Mouse (Mus musculus): ENCODE data around the gene Fam102a. TPM values are rescaled to one million over a fixed set of nuclear protein-coding genes. Genes with fewer than 3 reads are reported as not detected.

The Fam102a gene
- polyA plus RNA-seq, 1 experiment from 2014 or later, result 11.4 TPM

DNA sequence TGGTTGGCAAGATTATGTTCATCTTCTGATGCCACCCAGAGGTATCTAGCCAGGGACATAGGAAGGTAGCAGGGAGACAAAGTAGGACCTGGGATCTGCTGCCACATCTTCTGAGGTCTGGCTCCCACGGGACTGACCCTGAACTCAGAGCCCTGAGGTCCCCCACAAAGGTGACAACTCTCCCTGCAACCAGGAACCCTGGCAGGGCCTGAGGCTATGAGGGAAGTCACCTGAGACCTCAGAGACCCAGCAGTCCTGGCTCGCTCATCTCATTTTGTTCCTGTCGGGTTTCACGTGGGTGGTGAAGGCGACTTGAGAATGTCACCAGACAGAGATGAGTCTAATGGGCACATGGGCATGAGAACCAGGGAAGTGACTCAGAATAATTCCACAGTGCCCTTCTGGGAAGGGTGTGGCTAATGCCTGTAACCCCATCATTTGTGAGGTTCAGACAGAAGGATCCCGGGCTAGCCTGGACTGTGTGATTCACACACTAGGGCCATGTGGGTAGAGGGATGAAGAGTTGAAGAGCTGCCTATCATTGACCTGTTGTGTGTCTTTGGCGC, 50.1 kb downstream of the Fam102a start:
- Histone ChIP-seq H3K9me3 (ENCODE audit: control insufficient read depth, low read length) (no peaks in the 10 kb centered on the region), H3K4me3 (ENCODE audit: low read depth, low read length) (no peak overlapping the region), H3K4me2 (ENCODE audit: low read length) (no peak overlapping the region), H3K27me3 (replicated peaks; ENCODE audit: control insufficient read depth, insufficient read depth, low read length) (no peaks in the 10 kb centered on the region), H3K27ac (ENCODE audit: low read depth) (no peak overlapping the region), H3K4me1 (replicated peaks; ENCODE audit: control insufficient read depth, insufficient read depth, low read length) (peaks cover 27% of the 10 kb centered on the region), H3K36me3 (ENCODE audit: control insufficient read depth, insufficient read depth, low read length) (no peaks in the 10 kb centered on the region), H3K9ac (ENCODE audit: low read length) (no peak overlapping the region)
- DNase-seq (ENCODE audit: low spot score) (no peak), ATAC-seq (replicated peaks; ENCODE audit: low FRiP score, low TSS enrichment, low read depth) (no peak)
- 79% methylated on average over 7 of the region's 7 CpGs for WGBS

DNA sequence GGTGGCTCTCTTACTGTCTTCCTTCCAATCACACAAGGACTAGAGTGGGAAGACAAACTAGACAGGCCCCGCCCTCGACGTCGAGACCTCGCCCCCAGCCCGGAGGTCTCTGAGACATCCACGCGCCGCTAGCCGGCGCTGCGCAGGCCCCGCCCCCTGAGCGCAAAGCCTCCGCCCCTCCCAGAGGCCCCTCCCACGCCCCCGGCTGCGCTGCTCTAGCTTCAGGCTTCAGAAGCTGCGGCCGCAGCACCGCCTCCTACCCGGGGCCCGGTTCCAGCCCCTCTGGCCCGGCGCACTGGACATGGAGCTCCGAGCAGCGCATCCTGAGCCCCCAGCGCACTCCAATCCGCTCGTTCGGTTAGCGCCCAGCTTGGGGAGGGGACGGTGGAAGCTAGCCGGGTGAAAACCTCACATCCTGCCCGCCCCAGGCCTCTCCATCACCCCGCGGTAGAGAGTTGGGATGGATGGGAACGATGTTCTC, 51.8 kb downstream of the Fam102a start, which contains the start of gene St6galnac4:
Gene St6galnac4, plus strand, starts transcription at position 225 of the 481 bp plus-strand sequence.
- Histone ChIP-seq H3K4me3 (ENCODE audit: low read depth, low read length) (peak within 1 kb of the TSS; percentile 58), H3K4me2 (ENCODE audit: low read length) (peak within 1 kb of the TSS; percentile 77), H3K36me3 (ENCODE audit: control insufficient read depth, insufficient read depth, low read length) (no peaks in the 10 kb centered on the region), H3K9me3 (ENCODE audit: control insufficient read depth, low read length) (no peaks in the 10 kb centered on the region), H3K4me1 (replicated peaks; ENCODE audit: control insufficient read depth, insufficient read depth, low read length) (peaks cover 27% of the 10 kb centered on the region), H3K27me3 (replicated peaks; ENCODE audit: control insufficient read depth, insufficient read depth, low read length) (no peaks in the 10 kb centered on the region), H3K27ac (ENCODE audit: low read depth) (peak within 1 kb of the TSS; percentile 47), H3K9ac (ENCODE audit: low read length) (peak within 1 kb of the TSS; percentile 59)
- peak; percentile 81 for ATAC-seq (replicated peaks; ENCODE audit: low FRiP score, low TSS enrichment, low read depth)
- peak; percentile 95 for DNase-seq (ENCODE audit: low spot score)
- under 1% methylated on average over 36 of the region's 38 CpGs for WGBS

DNA sequence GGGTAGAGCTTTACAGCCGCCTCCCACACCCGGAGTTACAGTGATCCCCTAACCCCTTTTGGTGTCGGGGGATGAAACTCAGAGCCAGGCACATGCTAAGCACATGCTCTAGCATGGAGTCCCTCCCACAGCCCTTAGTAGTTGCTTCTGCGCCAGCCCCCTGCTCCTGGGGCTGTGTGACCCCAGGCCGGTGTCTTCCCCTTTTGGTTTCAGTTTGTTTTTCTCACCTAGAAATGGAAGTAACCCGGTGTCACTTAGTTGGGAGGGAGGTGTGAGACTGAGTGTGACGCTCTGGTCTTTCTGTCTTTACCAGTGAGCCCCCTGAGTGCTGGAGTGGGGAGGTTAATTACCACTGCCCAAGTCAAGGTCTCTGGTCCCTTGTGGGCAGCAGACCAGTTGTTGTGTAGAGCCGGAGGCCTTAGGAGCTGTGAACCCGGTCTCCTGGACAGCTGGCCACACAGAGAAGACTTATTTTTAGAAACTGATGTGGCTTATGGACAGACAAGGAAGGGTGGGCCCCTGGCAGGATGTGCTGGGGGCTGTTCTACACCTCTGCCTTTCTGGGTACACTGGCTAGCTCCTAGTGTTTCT, 52.7 kb downstream of the Fam102a start:
- H3K9me3 ChIP-seq (ENCODE audit: control insufficient read depth, low read length), result no peaks in the 10 kb centered on the region
- peak overlapping the region; percentile 58 for H3K4me3 ChIP-seq (ENCODE audit: low read depth, low read length)
- ATAC-seq (replicated peaks; ENCODE audit: low FRiP score, low TSS enrichment, low read depth) (no peak), DNase-seq (ENCODE audit: low spot score) (no peak)
- H3K27ac ChIP-seq (ENCODE audit: low read depth), result no peak overlapping the region; the same call in 1 of the 2 replicates
- peak overlapping the region; percentile 59 for H3K9ac ChIP-seq (ENCODE audit: low read length)
- peaks cover 26% of the 10 kb centered on the region for H3K4me1 ChIP-seq (replicated peaks; ENCODE audit: control insufficient read depth, insufficient read depth, low read length)
- WGBS, result 30% methylated on average over 9 of the region's 9 CpGs
- H3K4me2 ChIP-seq (ENCODE audit: low read length), result peak overlapping the region; percentile 77
- H3K27me3 ChIP-seq (replicated peaks; ENCODE audit: control insufficient read depth, insufficient read depth, low read length), result no peaks in the 10 kb centered on the region
- H3K36me3 ChIP-seq (ENCODE audit: control insufficient read depth, insufficient read depth, low read length), result no peaks in the 10 kb centered on the region

DNA sequence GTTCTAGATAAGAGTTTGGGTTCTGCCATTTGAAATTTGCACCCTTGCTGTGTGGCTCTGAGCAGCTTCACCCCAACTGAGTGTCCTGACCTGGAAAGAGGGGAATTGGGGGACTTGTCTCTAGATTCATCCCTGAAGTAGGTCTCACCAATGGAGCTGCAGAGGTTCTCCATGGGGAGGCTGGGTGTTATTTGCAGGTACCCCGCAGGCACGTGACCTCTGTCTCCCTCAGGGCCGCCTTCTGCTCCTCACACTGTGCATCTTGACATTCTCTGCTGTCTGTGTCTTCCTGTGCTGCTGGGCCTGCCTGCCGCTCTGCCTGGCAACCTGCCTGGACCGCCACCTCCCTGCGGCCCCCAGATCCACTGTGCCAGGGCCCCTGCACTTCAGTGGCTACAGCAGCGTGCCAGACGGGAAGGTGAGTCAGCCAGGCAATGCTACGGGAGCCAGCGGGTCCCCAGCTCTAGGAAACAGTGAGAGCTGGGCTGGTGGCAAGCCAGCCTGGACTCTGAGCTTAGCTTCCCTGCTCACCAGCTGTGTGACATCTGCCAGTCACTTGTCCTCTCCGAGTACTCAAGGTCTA, 54.2 kb downstream of the Fam102a start:
- 67% methylated on average over 11 of the region's 11 CpGs for WGBS
- ATAC-seq (replicated peaks; ENCODE audit: low FRiP score, low TSS enrichment, low read depth) (no peak), DNase-seq (ENCODE audit: low spot score) (no peak)
- no peaks in the 10 kb centered on the region for H3K27me3 ChIP-seq (replicated peaks; ENCODE audit: control insufficient read depth, insufficient read depth, low read length)
- H3K9ac ChIP-seq (ENCODE audit: low read length), result no peak overlapping the region
- H3K9me3 ChIP-seq (ENCODE audit: control insufficient read depth, low read length), result no peaks in the 10 kb centered on the region
- H3K4me3 ChIP-seq (ENCODE audit: low read depth, low read length), result no peak overlapping the region
- no peak overlapping the region for H3K27ac ChIP-seq (ENCODE audit: low read depth)
- no peak overlapping the region for H3K4me2 ChIP-seq (ENCODE audit: low read length)
- H3K4me1 ChIP-seq (replicated peaks; ENCODE audit: control insufficient read depth, insufficient read depth, low read length), result peaks cover 20% of the 10 kb centered on the region
- peaks cover 4% of the 10 kb centered on the region; the same call in 1 of the 2 replicates for H3K36me3 ChIP-seq (ENCODE audit: control insufficient read depth, insufficient read depth, low read length)

DNA sequence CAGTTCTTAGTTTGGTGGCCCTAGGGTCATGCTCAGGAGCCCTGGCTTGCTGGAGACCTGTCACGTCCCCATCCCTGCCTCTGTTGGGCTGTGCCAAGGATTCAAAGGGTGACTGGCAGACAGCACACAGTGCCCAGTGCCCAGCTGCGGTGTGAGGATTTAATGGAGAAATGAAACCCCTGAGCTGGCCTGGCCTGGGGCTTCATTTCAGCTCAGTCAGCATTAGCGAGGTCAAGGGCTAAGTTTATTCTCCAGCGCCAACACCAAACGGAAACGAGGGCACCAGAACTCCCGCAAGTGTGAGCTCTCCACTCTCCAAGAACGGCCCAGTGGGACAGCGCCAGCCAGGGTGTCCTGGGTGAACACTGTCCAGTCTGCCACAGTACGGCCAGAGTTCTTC, 55.1 kb downstream of the Fam102a start:
- H3K9me3 ChIP-seq (ENCODE audit: control insufficient read depth, low read length), result no peaks in the 10 kb centered on the region
- 78% methylated on average over 10 of the region's 10 CpGs for WGBS
- H3K9ac ChIP-seq (ENCODE audit: low read length), result no peak overlapping the region
- no peak overlapping the region for H3K4me3 ChIP-seq (ENCODE audit: low read depth, low read length)
- no peak overlapping the region for H3K4me2 ChIP-seq (ENCODE audit: low read length)
- H3K27ac ChIP-seq (ENCODE audit: low read depth), result no peak overlapping the region
- no peaks in the 10 kb centered on the region for H3K27me3 ChIP-seq (replicated peaks; ENCODE audit: control insufficient read depth, insufficient read depth, low read length)
- DNase-seq (ENCODE audit: low spot score) (no peak), ATAC-seq (replicated peaks; ENCODE audit: low FRiP score, low TSS enrichment, low read depth) (no peak)
- peaks cover 13% of the 10 kb centered on the region; the same call in 1 of the 2 replicates for H3K36me3 ChIP-seq (ENCODE audit: control insufficient read depth, insufficient read depth, low read length)
- peaks cover 20% of the 10 kb centered on the region for H3K4me1 ChIP-seq (replicated peaks; ENCODE audit: control insufficient read depth, insufficient read depth, low read length)

DNA sequence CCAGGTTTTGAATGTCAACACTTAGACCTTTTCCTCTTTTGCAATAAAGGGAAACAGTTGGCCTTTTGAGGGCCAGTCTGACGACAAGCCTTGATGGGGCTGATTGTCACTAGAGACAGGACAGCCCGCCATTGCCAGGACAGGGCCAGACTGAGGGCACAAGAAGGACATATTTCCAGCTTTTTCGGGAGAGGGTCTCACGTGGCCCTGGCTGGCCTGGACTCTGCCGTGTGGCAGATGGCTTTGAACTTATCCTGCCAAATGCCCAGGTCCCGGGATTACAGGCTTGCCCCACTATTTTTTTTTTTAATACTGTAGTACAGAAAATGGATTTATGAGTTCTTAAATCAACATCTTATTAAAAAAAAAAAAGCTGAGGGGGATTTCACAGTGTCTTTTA, 56.1 kb downstream of the Fam102a start:
- no peaks in the 10 kb centered on the region for H3K27me3 ChIP-seq (replicated peaks; ENCODE audit: control insufficient read depth, insufficient read depth, low read length)
- no peak overlapping the region for H3K9ac ChIP-seq (ENCODE audit: low read length)
- no peak for DNase-seq (ENCODE audit: low spot score)
- H3K4me3 ChIP-seq (ENCODE audit: low read depth, low read length), result no peak overlapping the region
- no peak overlapping the region for H3K4me2 ChIP-seq (ENCODE audit: low read length)
- 76% methylated on average over 6 of the region's 6 CpGs for WGBS
- no peak overlapping the region for H3K27ac ChIP-seq (ENCODE audit: low read depth)
- no peaks in the 10 kb centered on the region for H3K9me3 ChIP-seq (ENCODE audit: control insufficient read depth, low read length)
- H3K4me1 ChIP-seq (replicated peaks; ENCODE audit: control insufficient read depth, insufficient read depth, low read length), result peaks cover 20% of the 10 kb centered on the region
- ATAC-seq (replicated peaks; ENCODE audit: low FRiP score, low TSS enrichment, low read depth), result no peak
- peaks cover 20% of the 10 kb centered on the region; the same call in 1 of the 2 replicates for H3K36me3 ChIP-seq (ENCODE audit: control insufficient read depth, insufficient read depth, low read length)

DNA sequence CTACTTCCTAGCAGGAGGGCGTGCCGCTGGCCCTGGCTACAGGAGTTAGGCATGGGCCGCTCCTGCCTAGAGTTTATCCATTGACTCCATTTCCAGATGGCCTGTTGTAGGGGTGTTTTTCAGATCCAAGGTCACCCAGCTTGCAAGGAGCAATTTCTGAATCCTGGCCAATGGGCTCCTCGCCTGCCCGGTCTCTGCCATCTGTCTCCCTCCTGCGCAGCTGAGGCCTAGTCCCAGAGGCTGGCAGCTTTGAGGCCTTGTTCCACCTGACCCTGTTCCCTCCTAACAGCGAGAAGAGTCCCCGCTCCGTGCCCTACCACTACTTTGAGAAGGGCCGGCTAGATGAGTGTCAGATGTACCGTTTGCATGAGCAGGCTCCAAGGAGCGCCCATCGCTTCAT, 61.6 kb downstream of the Fam102a start:
- no peaks in the 10 kb centered on the region for H3K27me3 ChIP-seq (replicated peaks; ENCODE audit: control insufficient read depth, insufficient read depth, low read length)
- peaks cover 29% of the 10 kb centered on the region for H3K36me3 ChIP-seq (ENCODE audit: control insufficient read depth, insufficient read depth, low read length)
- ATAC-seq (replicated peaks; ENCODE audit: low FRiP score, low TSS enrichment, low read depth), result no peak
- H3K9me3 ChIP-seq (ENCODE audit: control insufficient read depth, low read length), result no peaks in the 10 kb centered on the region
- no peak for DNase-seq (ENCODE audit: low spot score)
- H3K4me1 ChIP-seq (replicated peaks; ENCODE audit: control insufficient read depth, insufficient read depth, low read length), result no peaks in the 10 kb centered on the region; the same call in 1 of the 2 replicates
- no peak overlapping the region for H3K4me2 ChIP-seq (ENCODE audit: low read length)
- H3K9ac ChIP-seq (ENCODE audit: low read length), result no peak overlapping the region
- 91% methylated on average over 13 of the region's 13 CpGs for WGBS
- H3K27ac ChIP-seq (ENCODE audit: low read depth), result no peak overlapping the region
- no peak overlapping the region for H3K4me3 ChIP-seq (ENCODE audit: low read depth, low read length)

DNA sequence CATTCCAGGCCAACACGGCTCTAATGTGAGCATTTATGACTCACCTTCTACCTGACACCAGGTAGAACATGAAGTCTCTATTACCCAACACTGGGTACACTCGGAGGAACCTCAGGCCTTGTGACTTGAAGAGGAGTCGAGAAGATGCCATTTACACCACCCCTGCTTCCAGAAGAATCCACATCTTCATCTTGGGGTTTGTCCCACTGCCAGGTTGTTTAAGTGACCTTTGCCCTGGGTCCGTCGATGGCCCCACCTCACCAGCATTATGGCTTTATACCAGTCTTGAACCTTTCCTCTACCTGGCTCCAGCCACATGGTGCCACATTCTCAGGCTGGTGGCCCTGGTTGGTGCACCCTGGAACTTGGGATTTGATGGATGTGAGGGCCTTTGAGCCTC, 62.1 kb downstream of the Fam102a start:
- H3K9ac ChIP-seq (ENCODE audit: low read length), result no peak overlapping the region
- no peak overlapping the region for H3K4me2 ChIP-seq (ENCODE audit: low read length)
- H3K27me3 ChIP-seq (replicated peaks; ENCODE audit: control insufficient read depth, insufficient read depth, low read length), result no peaks in the 10 kb centered on the region
- no peak overlapping the region for H3K4me3 ChIP-seq (ENCODE audit: low read depth, low read length)
- ATAC-seq (replicated peaks; ENCODE audit: low FRiP score, low TSS enrichment, low read depth), result no peak
- peaks cover 29% of the 10 kb centered on the region for H3K36me3 ChIP-seq (ENCODE audit: control insufficient read depth, insufficient read depth, low read length)
- H3K27ac ChIP-seq (ENCODE audit: low read depth), result no peak overlapping the region
- H3K9me3 ChIP-seq (ENCODE audit: control insufficient read depth, low read length), result no peaks in the 10 kb centered on the region
- 83% methylated on average over 5 of the region's 5 CpGs for WGBS
- DNase-seq (ENCODE audit: low spot score), result no peak
- H3K4me1 ChIP-seq (replicated peaks; ENCODE audit: control insufficient read depth, insufficient read depth, low read length), result no peaks in the 10 kb centered on the region; the same call in 1 of the 2 replicates

Data from intestine, embryonic 14.5 days (tissue).